Mouse (Mus musculus): ENCODE results near the gene Sptan1.

DNA sequence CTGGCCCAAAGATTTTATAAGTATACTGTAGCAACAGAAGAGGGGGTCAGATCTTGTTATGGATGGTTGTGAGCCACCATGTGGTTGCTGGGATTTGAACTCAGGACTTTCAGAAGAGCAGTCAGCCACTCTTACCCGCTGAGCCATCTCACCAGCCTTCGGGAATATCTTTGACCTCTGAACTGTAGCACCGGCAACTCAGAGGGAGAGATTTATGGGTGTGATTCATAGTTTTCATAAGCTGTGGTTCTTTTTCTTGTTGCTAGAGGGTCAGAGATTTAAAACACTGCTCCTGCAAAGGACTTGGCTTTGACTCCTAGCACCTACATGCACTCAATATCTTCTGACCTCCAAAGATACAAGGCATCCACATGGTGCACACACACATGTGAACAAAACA lies 110.3 kb downstream of the Sptan1 start:
- no peak for TF ChIP-seq CTCF (conservative IDR thresholded peaks at IDR 0.05 in 1 of 2, IDR thresholded peaks at IDR 0.05 in 1 of 2; ENCODE audit: low read depth in 2 of 2, low read length in 2 of 2)
- TF ChIP-seq CHD1 (IDR thresholded peaks at IDR 0.05; ENCODE audit: low read depth, low read length), result no peak
- no peak for TF ChIP-seq MAX (IDR thresholded peaks at IDR 0.05; ENCODE audit: low read length)
- TF ChIP-seq MEF2A (IDR thresholded peaks at IDR 0.05; ENCODE audit: borderline replicate concordance, low read depth, low read length), result no peak
- no peak for TF ChIP-seq CHD2 (IDR thresholded peaks at IDR 0.05; ENCODE audit: low read length)
- TF ChIP-seq MYC (IDR thresholded peaks at IDR 0.05; ENCODE audit: low read depth, low read length), result no peak
- no peak for TF ChIP-seq ZNF384 (IDR thresholded peaks at IDR 0.05; ENCODE audit: low read depth, low read length)
